Mouse (Mus musculus): Measurements from ENCODE around the gene Tmbim6.

DNA sequence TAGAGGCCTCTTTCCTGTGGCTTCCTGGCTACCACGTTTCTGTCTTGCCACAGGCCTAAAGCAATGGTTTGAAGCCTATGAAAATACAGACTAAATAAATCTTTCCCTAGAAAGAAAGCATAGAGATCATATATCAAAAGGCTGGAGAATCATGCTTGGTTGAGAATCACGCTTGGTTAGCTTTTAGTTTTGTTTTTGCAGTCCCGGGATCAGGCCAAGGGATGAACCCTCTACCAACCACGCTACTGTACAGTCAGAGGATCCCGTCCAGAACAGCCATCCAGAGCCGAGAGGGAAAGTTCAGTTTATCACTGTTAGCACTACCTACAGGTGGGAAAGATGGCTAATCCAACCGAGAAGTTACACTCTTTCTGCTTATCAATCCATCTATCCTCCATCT is 49.7 kb downstream of the Tmbim6 start:
- TF ChIP-seq CTCF (IDR thresholded peaks at IDR 0.05; ENCODE audit: control insufficient read depth, insufficient read depth, insufficient read length) (no peak), FOSL1 (IDR thresholded peaks at IDR 0.05; ENCODE audit: insufficient read depth, low read length, poor library complexity, severe bottlenecking) (no peak), MAX (IDR thresholded peaks at IDR 0.05) (no peak)
